Mouse (Mus musculus) retina, postnatal 1 day (tissue): ENCODE measurements around the gene Xylb.

Experiments used
- DNase-seq: peaks from one replicate; pipeline ENCODE4 v3.0.0-alpha.2; 2012

Gene Xylb

GRCm38 (mm10) chr9:119402253-119403235 is 45.4 kb downstream of the Xylb start:
- peak; percentile 64 for DNase-seq

- peak; percentile 87 for DNase-seq
Observed at GRCm38 (mm10) chr9:119403236-119403641, 46.1 kb downstream of the Xylb start.

- no peak for DNase-seq
Observed at GRCm38 (mm10) chr9:119404090-119404489, 46.9 kb downstream of the Xylb start.

- no peak for DNase-seq
Observed at GRCm38 (mm10) chr9:119407884-119408283, 50.7 kb downstream of the Xylb start.

GRCm38 (mm10) chr9:119408898-119409664 is 51.9 kb downstream of the Xylb start:
- DNase-seq, result no peak

- no peak for DNase-seq
Observed at GRCm38 (mm10) chr9:119409864-119410263, 52.7 kb downstream of the Xylb start.

- no peak for DNase-seq
Observed at GRCm38 (mm10) chr9:119418025-119418424, 60.8 kb downstream of the Xylb start.

GRCm38 (mm10) chr9:119419852-119420438 is 62.8 kb downstream of the Xylb start:
- DNase-seq, result no peak

- DNase-seq, result peak; percentile 62
Observed at GRCm38 (mm10) chr9:119425217-119425975, 68.2 kb downstream of the Xylb start.

- DNase-seq, result no peak
Observed at GRCm38 (mm10) chr9:119425976-119426415, 68.8 kb downstream of the Xylb start.

GRCm38 (mm10) chr9:119426483-119426882 is 69.3 kb downstream of the Xylb start:
- DNase-seq, result no peak

GRCm38 (mm10) chr9:119430311-119430710 is 73.1 kb downstream of the Xylb start:
- DNase-seq, result peak; percentile 80

- no peak for DNase-seq
Observed at GRCm38 (mm10) chr9:119435855-119436254, 78.7 kb downstream of the Xylb start.

- DNase-seq, result no peak
Observed at GRCm38 (mm10) chr9:119438065-119438464, 80.9 kb downstream of the Xylb start.

- no peak for DNase-seq
Observed at GRCm38 (mm10) chr9:119438498-119439000, 81.4 kb downstream of the Xylb start.
